Mouse (Mus musculus): ENCODE results near the gene Nol4l. TPM values are rescaled to one million over a fixed set of nuclear protein-coding genes. Genes with fewer than 3 reads are reported as not detected.

Gene Nol4l
- polyA plus RNA-seq, 1 experiment from 2014 or later: 12.9 TPM

GRCm38 (mm10) chr2:153523656-153524055 is 6.1 kb downstream of the Nol4l start:
- peaks cover 19% of the 10 kb centered on the region for H3K4me1 ChIP-seq (ENCODE audit: control insufficient read depth, insufficient read depth, low read length)
- no peaks in the 10 kb centered on the region for H3K36me3 ChIP-seq (ENCODE audit: control insufficient read depth, insufficient read depth, low read length)
- H3K9ac ChIP-seq (ENCODE audit: low read depth, low read length): no peak overlapping the region
- WGBS: 84% methylated on average over 12 of the region's 12 CpGs
- no peak overlapping the region for H3K27ac ChIP-seq (replicated peaks; ENCODE audit: low read depth, low read length)
- H3K27me3 ChIP-seq (replicated peaks; ENCODE audit: control insufficient read depth, insufficient read depth, low read length): peaks cover 21% of the 10 kb centered on the region
- no peak overlapping the region for H3K4me3 ChIP-seq (ENCODE audit: low read depth, low read length)
- ATAC-seq (ENCODE audit: low read depth) (no peak), DNase-seq (ENCODE audit: low spot score) (no peak)
- H3K9me3 ChIP-seq (ENCODE audit: control insufficient read depth, low read length): no peaks in the 10 kb centered on the region
- no peak overlapping the region for H3K4me2 ChIP-seq (ENCODE audit: low read depth, low read length)

GRCm38 (mm10) chr2:153523143-153523542 is 6.6 kb downstream of the Nol4l start:
- no peak for DNase-seq (ENCODE audit: low spot score)
- no peak overlapping the region for H3K4me3 ChIP-seq (ENCODE audit: low read depth, low read length)
- H3K4me2 ChIP-seq (ENCODE audit: low read depth, low read length): no peak overlapping the region
- WGBS: 64% methylated on average over 9 of the region's 9 CpGs
- no peaks in the 10 kb centered on the region for H3K9me3 ChIP-seq (ENCODE audit: control insufficient read depth, low read length)
- H3K27me3 ChIP-seq (replicated peaks; ENCODE audit: control insufficient read depth, insufficient read depth, low read length): peaks cover 16% of the 10 kb centered on the region
- no peak overlapping the region for H3K27ac ChIP-seq (replicated peaks; ENCODE audit: low read depth, low read length)
- H3K9ac ChIP-seq (ENCODE audit: low read depth, low read length): no peak overlapping the region
- peaks cover 15% of the 10 kb centered on the region for H3K4me1 ChIP-seq (ENCODE audit: control insufficient read depth, insufficient read depth, low read length)
- no peaks in the 10 kb centered on the region for H3K36me3 ChIP-seq (ENCODE audit: control insufficient read depth, insufficient read depth, low read length)
- no peak for ATAC-seq (ENCODE audit: low read depth)

- Histone ChIP-seq H3K36me3 (ENCODE audit: control insufficient read depth, insufficient read depth, low read length) (no peaks in the 10 kb centered on the region), H3K9me3 (ENCODE audit: control insufficient read depth, low read length) (no peaks in the 10 kb centered on the region), H3K4me2 (ENCODE audit: low read depth, low read length) (no peak overlapping the region), H3K4me1 (ENCODE audit: control insufficient read depth, insufficient read depth, low read length) (peaks cover 14% of the 10 kb centered on the region), H3K4me3 (ENCODE audit: low read depth, low read length) (no peak overlapping the region), H3K27me3 (replicated peaks; ENCODE audit: control insufficient read depth, insufficient read depth, low read length) (peaks cover 9% of the 10 kb centered on the region), H3K27ac (replicated peaks; ENCODE audit: low read depth, low read length) (no peak overlapping the region), H3K9ac (ENCODE audit: low read depth, low read length) (0 out of 2 replicates have a peak overlapping the region, but pooled peaks have one; percentile 5)
- WGBS: 18% methylated on average over 4 of the region's 4 CpGs
- peak; percentile 9 for DNase-seq (ENCODE audit: low spot score)
- ATAC-seq (ENCODE audit: low read depth): peak; percentile 58; the same call in 1 of the 2 replicates
Observed at GRCm38 (mm10) chr2:153522270-153522669, 7.5 kb downstream of the Nol4l start.

GRCm38 (mm10) chr2:153520057-153520456 is 9.7 kb downstream of the Nol4l start:
- Histone ChIP-seq H3K27ac (replicated peaks; ENCODE audit: low read depth, low read length) (no peak overlapping the region), H3K4me3 (ENCODE audit: low read depth, low read length) (no peak overlapping the region), H3K27me3 (replicated peaks; ENCODE audit: control insufficient read depth, insufficient read depth, low read length) (no peaks in the 10 kb centered on the region), H3K4me2 (ENCODE audit: low read depth, low read length) (no peak overlapping the region), H3K9me3 (ENCODE audit: control insufficient read depth, low read length) (no peaks in the 10 kb centered on the region), H3K9ac (ENCODE audit: low read depth, low read length) (no peak overlapping the region), H3K36me3 (ENCODE audit: control insufficient read depth, insufficient read depth, low read length) (no peaks in the 10 kb centered on the region), H3K4me1 (ENCODE audit: control insufficient read depth, insufficient read depth, low read length) (peaks cover 6% of the 10 kb centered on the region)
- DNase-seq (ENCODE audit: low spot score): no peak
- ATAC-seq (ENCODE audit: low read depth): no peak
- WGBS: 73% methylated on average over 6 of the region's 9 CpGs

GRCm38 (mm10) chr2:153516961-153517360 is 12.8 kb downstream of the Nol4l start:
- Histone ChIP-seq H3K9me3 (ENCODE audit: control insufficient read depth, low read length) (no peaks in the 10 kb centered on the region), H3K27me3 (replicated peaks; ENCODE audit: control insufficient read depth, insufficient read depth, low read length) (no peaks in the 10 kb centered on the region), H3K4me1 (ENCODE audit: control insufficient read depth, insufficient read depth, low read length) (0 out of 2 replicates have a peak, but pooled peaks cover under 1% of the 10 kb centered on the region), H3K4me3 (ENCODE audit: low read depth, low read length) (no peak overlapping the region), H3K36me3 (ENCODE audit: control insufficient read depth, insufficient read depth, low read length) (no peaks in the 10 kb centered on the region), H3K4me2 (ENCODE audit: low read depth, low read length) (no peak overlapping the region), H3K27ac (replicated peaks; ENCODE audit: low read depth, low read length) (no peak overlapping the region), H3K9ac (ENCODE audit: low read depth, low read length) (no peak overlapping the region)
- ATAC-seq (ENCODE audit: low read depth): no peak
- DNase-seq (ENCODE audit: low spot score): no peak
- 52% methylated on average over 4 of the region's 4 CpGs for WGBS

GRCm38 (mm10) chr2:153515582-153515981 is 14.2 kb downstream of the Nol4l start:
- Histone ChIP-seq H3K4me3 (ENCODE audit: low read depth, low read length) (no peak overlapping the region), H3K27ac (replicated peaks; ENCODE audit: low read depth, low read length) (no peak overlapping the region), H3K9me3 (ENCODE audit: control insufficient read depth, low read length) (no peaks in the 10 kb centered on the region), H3K27me3 (replicated peaks; ENCODE audit: control insufficient read depth, insufficient read depth, low read length) (no peaks in the 10 kb centered on the region), H3K36me3 (ENCODE audit: control insufficient read depth, insufficient read depth, low read length) (no peaks in the 10 kb centered on the region), H3K4me2 (ENCODE audit: low read depth, low read length) (no peak overlapping the region), H3K9ac (ENCODE audit: low read depth, low read length) (no peak overlapping the region), H3K4me1 (ENCODE audit: control insufficient read depth, insufficient read depth, low read length) (no peaks in the 10 kb centered on the region)
- no peak for ATAC-seq (ENCODE audit: low read depth)
- 77% methylated on average over 6 of the region's 6 CpGs for WGBS
- no peak for DNase-seq (ENCODE audit: low spot score)

GRCm38 (mm10) chr2:153514497-153515380 is 15.0 kb downstream of the Nol4l start:
- Histone ChIP-seq H3K4me1 (ENCODE audit: control insufficient read depth, insufficient read depth, low read length) (no peaks in the 10 kb centered on the region), H3K9ac (ENCODE audit: low read depth, low read length) (no peak overlapping the region), H3K4me2 (ENCODE audit: low read depth, low read length) (no peak overlapping the region), H3K27ac (replicated peaks; ENCODE audit: low read depth, low read length) (no peak overlapping the region), H3K9me3 (ENCODE audit: control insufficient read depth, low read length) (no peaks in the 10 kb centered on the region), H3K36me3 (ENCODE audit: control insufficient read depth, insufficient read depth, low read length) (no peaks in the 10 kb centered on the region), H3K4me3 (ENCODE audit: low read depth, low read length) (no peak overlapping the region), H3K27me3 (replicated peaks; ENCODE audit: control insufficient read depth, insufficient read depth, low read length) (no peaks in the 10 kb centered on the region)
- DNase-seq (ENCODE audit: low spot score) (no peak), ATAC-seq (ENCODE audit: low read depth) (no peak; the same call in 1 of the 2 replicates)
- 74% methylated on average over 14 of the region's 14 CpGs for WGBS

- Histone ChIP-seq H3K27ac (replicated peaks; ENCODE audit: low read depth, low read length) (no peak overlapping the region), H3K36me3 (ENCODE audit: control insufficient read depth, insufficient read depth, low read length) (no peaks in the 10 kb centered on the region), H3K27me3 (replicated peaks; ENCODE audit: control insufficient read depth, insufficient read depth, low read length) (no peaks in the 10 kb centered on the region), H3K9me3 (ENCODE audit: control insufficient read depth, low read length) (no peaks in the 10 kb centered on the region), H3K4me3 (ENCODE audit: low read depth, low read length) (no peak overlapping the region), H3K9ac (ENCODE audit: low read depth, low read length) (no peak overlapping the region), H3K4me1 (ENCODE audit: control insufficient read depth, insufficient read depth, low read length) (no peaks in the 10 kb centered on the region), H3K4me2 (ENCODE audit: low read depth, low read length) (no peak overlapping the region)
- DNase-seq (ENCODE audit: low spot score): no peak
- WGBS: 89% methylated on average over 3 of the region's 3 CpGs
- no peak for ATAC-seq (ENCODE audit: low read depth)
Observed at GRCm38 (mm10) chr2:153513983-153514382, 15.8 kb downstream of the Nol4l start.

Data from embryonic facial prominence, embryonic 14.5 days (tissue).